Mouse (Mus musculus) hindbrain, embryonic 11.5 days (tissue): ENCODE results near the gene Ccdc36. TPM values are rescaled to one million over a fixed set of nuclear protein-coding genes. Genes with fewer than 3 reads are reported as not detected.

Experiments
- ATAC-seq: fragments of 200-750 bp; cut with Nextera tagmentation; 2 replicates; pipeline ENCODE4 v1.8.0; 2017; ENCODE audit warnings: mild to moderate bottlenecking, moderate TSS enrichment, moderate library complexity; ENCODE audit not compliant: low FRiP score
- DNase-seq: peaks from one replicate; pipeline ENCODE4 v3.0.0-alpha.2; 2015; ENCODE audit warnings: low spot score
- H3K27ac ChIP-seq: fragments of 300-500 bp; sonication (generic); 2 replicates; pipeline ENCODE4 v1.5.1; 2014; ENCODE audit warnings: mild to moderate bottlenecking, low read depth, low read length
- H3K27me3 ChIP-seq: fragments of 300-500 bp; sonication (generic); 2 replicates; pipeline ENCODE4 v1.6.1; 2014; ENCODE audit warnings: mild to moderate bottlenecking, low read length, moderate library complexity, mixed read lengths; ENCODE audit not compliant: control insufficient read depth, insufficient read depth
- H3K36me3 ChIP-seq: fragments of 300-500 bp; sonication (generic); 2 replicates; pipeline ENCODE4 v1.6.1; 2014; ENCODE audit warnings: mild to moderate bottlenecking, low read length, moderate library complexity, mixed read lengths; ENCODE audit not compliant: control insufficient read depth, insufficient read depth
- H3K4me1 ChIP-seq: fragments of 300-500 bp; sonication (generic); replicated peaks from 2 replicates; pipeline ENCODE4 v1.6.1; 2014; ENCODE audit warnings: low read length, mixed read lengths; ENCODE audit not compliant: control insufficient read depth, insufficient read depth
- H3K4me2 ChIP-seq: fragments of 300-500 bp; sonication (generic); replicated peaks from 2 replicates; pipeline ENCODE4 v1.6.1; 2014; ENCODE audit warnings: mild to moderate bottlenecking, low read depth, low read length
- H3K4me3 ChIP-seq: fragments of 300-500 bp; sonication (generic); 2 replicates; pipeline ENCODE4 v1.5.1; 2014; ENCODE audit warnings: low read depth, low read length
- H3K9ac ChIP-seq: fragments of 300-500 bp; sonication (generic); 2 replicates; pipeline ENCODE4 v1.6.1; 2014; ENCODE audit warnings: low read depth, low read length
- H3K9me3 ChIP-seq: fragments of 300-500 bp; sonication (generic); 2 replicates; pipeline ENCODE4 v1.6.1; 2016; ENCODE audit warnings: low read length; ENCODE audit not compliant: control insufficient read depth
- WGBS: fragments of 180-500 bp; shearing (Covaris S2); extraction: QIAGEN DNeasy Blood & Tissue Kit; methylation state at CpG from one replicate; pipeline ENCODE4 v1.1.7; 2014; 5-methylcytosine and 5-hydroxymethylcytosine counted together
- polyA plus RNA-seq: library from polyadenylated mRNA; unstranded; fragments of >200 nt; fragmentation: Nextera tagmentation; extraction: Ambion mirVana; gene quantifications from 2 replicates; pipeline ENCODE4 v1.2.1, GENCODE M21; 2014

Gene Ccdc36
- polyA plus RNA-seq: 1.3 and 1.6 TPM in 2 replicates

GRCm38 (mm10) chr9:108428384-108428783, at the start of gene Ccdc36:
Ccdc36 (minus strand) TSS chr9:108428484.
- ATAC-seq (no peak), DNase-seq (no peak)
- Histone ChIP-seq H3K4me3 (no peak within 1 kb of the TSS), H3K9ac (no peak within 1 kb of the TSS), H3K27me3 (no peaks in the 10 kb centered on the region), H3K9me3 (no peaks in the 10 kb centered on the region), H3K36me3 (no peaks in the 10 kb centered on the region), H3K27ac (no peak within 1 kb of the TSS), H3K4me2 (no peak within 1 kb of the TSS), H3K4me1 (no peaks in the 10 kb centered on the region)

GRCm38 (mm10) chr9:108474528-108474927, 46.2 kb upstream of the Ccdc36 start:
- WGBS: 54% methylated on average over 1 of the region's 1 CpGs
- no peak for ATAC-seq
- no peaks in the 10 kb centered on the region for H3K36me3 ChIP-seq

GRCm38 (mm10) chr9:108469845-108470244, 41.6 kb upstream of the Ccdc36 start:
- DNase-seq: no peak
- Histone ChIP-seq H3K4me3 (no peak overlapping the region), H3K36me3 (no peaks in the 10 kb centered on the region; the same call in 1 of the 2 replicates), H3K4me1 (no peaks in the 10 kb centered on the region), H3K9me3 (no peaks in the 10 kb centered on the region), H3K27ac (no peak overlapping the region), H3K4me2 (no peak overlapping the region), H3K9ac (no peak overlapping the region), H3K27me3 (no peaks in the 10 kb centered on the region)
- WGBS: 85% methylated on average over 4 of the region's 4 CpGs
- no peak for ATAC-seq

More at GRCm38 (mm10) chr9:108474528-108474927, 46.2 kb upstream of the Ccdc36 start:
- Histone ChIP-seq H3K27me3 (no peaks in the 10 kb centered on the region), H3K9ac (no peak overlapping the region), H3K27ac (no peak overlapping the region), H3K4me3 (no peak overlapping the region), H3K4me1 (no peaks in the 10 kb centered on the region; the same call in 1 of the 2 replicates), H3K9me3 (no peaks in the 10 kb centered on the region), H3K4me2 (no peak overlapping the region)
- no peak for DNase-seq

GRCm38 (mm10) chr9:108469430-108469829, 41.1 kb upstream of the Ccdc36 start:
- Histone ChIP-seq H3K27me3 (no peaks in the 10 kb centered on the region), H3K27ac (no peak overlapping the region), H3K9me3 (no peaks in the 10 kb centered on the region), H3K9ac (no peak overlapping the region), H3K4me1 (no peaks in the 10 kb centered on the region), H3K4me2 (no peak overlapping the region), H3K4me3 (no peak overlapping the region), H3K36me3 (no peaks in the 10 kb centered on the region; the same call in 1 of the 2 replicates)
- DNase-seq: no peak
- no peak for ATAC-seq
- 82% methylated on average over 5 of the region's 5 CpGs for WGBS

- no peak overlapping the region for H3K27ac ChIP-seq
- ATAC-seq: no peak
- no peak overlapping the region for H3K4me3 ChIP-seq
- WGBS: 95% methylated on average over 2 of the region's 2 CpGs
- DNase-seq: no peak
- no peaks in the 10 kb centered on the region for H3K27me3 ChIP-seq
- peaks cover 8% of the 10 kb centered on the region; the same call in 1 of the 2 replicates for H3K36me3 ChIP-seq
- H3K4me2 ChIP-seq: no peak overlapping the region
- no peak overlapping the region for H3K9ac ChIP-seq
- peaks cover 3% of the 10 kb centered on the region; the same call in 1 of the 2 replicates for H3K4me1 ChIP-seq
- no peaks in the 10 kb centered on the region for H3K9me3 ChIP-seq
Measured at GRCm38 (mm10) chr9:108466219-108466618, 37.9 kb upstream of the Ccdc36 start.

- H3K27ac ChIP-seq: no peak overlapping the region
- H3K9me3 ChIP-seq: no peaks in the 10 kb centered on the region
- 97% methylated on average over 9 of the region's 9 CpGs for WGBS
- no peak overlapping the region for H3K4me2 ChIP-seq
- ATAC-seq: no peak
- no peak for DNase-seq
- no peaks in the 10 kb centered on the region for H3K27me3 ChIP-seq
- H3K4me3 ChIP-seq: no peak overlapping the region
- H3K9ac ChIP-seq: no peak overlapping the region
- peaks cover 3% of the 10 kb centered on the region; the same call in 1 of the 2 replicates for H3K4me1 ChIP-seq
- H3K36me3 ChIP-seq: peaks cover 8% of the 10 kb centered on the region; the same call in 1 of the 2 replicates
Measured at GRCm38 (mm10) chr9:108463713-108464112, 35.4 kb upstream of the Ccdc36 start.

- 94% methylated on average over 10 of the region's 10 CpGs for WGBS
- Histone ChIP-seq H3K27ac (no peak overlapping the region), H3K36me3 (peaks cover 8% of the 10 kb centered on the region; the same call in 1 of the 2 replicates), H3K4me1 (peaks cover 3% of the 10 kb centered on the region; the same call in 1 of the 2 replicates), H3K9ac (no peak overlapping the region), H3K27me3 (no peaks in the 10 kb centered on the region), H3K4me2 (no peak overlapping the region), H3K9me3 (no peaks in the 10 kb centered on the region), H3K4me3 (no peak overlapping the region)
- DNase-seq: no peak
- ATAC-seq: no peak
Measured at GRCm38 (mm10) chr9:108462192-108462591, 33.9 kb upstream of the Ccdc36 start.

GRCm38 (mm10) chr9:108461675-108462074, 33.4 kb upstream of the Ccdc36 start:
- H3K9ac ChIP-seq: no peak overlapping the region
- H3K4me3 ChIP-seq: peak overlapping the region; percentile 98; the same call in 1 of the 2 replicates
- WGBS: 91% methylated on average over 5 of the region's 5 CpGs
- no peak overlapping the region for H3K27ac ChIP-seq
- ATAC-seq: no peak
- H3K4me2 ChIP-seq: peak overlapping the region; percentile 89
- no peaks in the 10 kb centered on the region for H3K27me3 ChIP-seq
- DNase-seq: no peak
- no peaks in the 10 kb centered on the region for H3K9me3 ChIP-seq
- peaks cover 8% of the 10 kb centered on the region; the same call in 1 of the 2 replicates for H3K36me3 ChIP-seq
- H3K4me1 ChIP-seq: peaks cover 3% of the 10 kb centered on the region; the same call in 1 of the 2 replicates

GRCm38 (mm10) chr9:108461181-108461631, 32.9 kb upstream of the Ccdc36 start, which contains the start of gene Klhdc8b:
Klhdc8b (minus strand) TSS chr9:108461581.
- peak within 1 kb of the TSS; percentile 91 for H3K9ac ChIP-seq
- H3K4me2 ChIP-seq: peak within 1 kb of the TSS; percentile 89
- no peaks in the 10 kb centered on the region for H3K9me3 ChIP-seq
- DNase-seq: peak; percentile 33
- peak within 1 kb of the TSS; percentile 98 for H3K4me3 ChIP-seq
- H3K4me1 ChIP-seq: peaks cover 3% of the 10 kb centered on the region; the same call in 1 of the 2 replicates
- H3K27me3 ChIP-seq: no peaks in the 10 kb centered on the region
- peak within 1 kb of the TSS; percentile 76 for H3K27ac ChIP-seq
- ATAC-seq: peak; percentile 44; the same call in 1 of the 2 replicates
- 24% methylated on average over 11 of the region's 11 CpGs for WGBS
- peaks cover 8% of the 10 kb centered on the region; the same call in 1 of the 2 replicates for H3K36me3 ChIP-seq
